Mouse (Mus musculus) frontal cortex, postnatal 14 days (tissue): ENCODE results near the gene Ugt1a6a.
"Not testable (repeated sequence)": the region's sequence is repeated elsewhere in the genome, so short reads cannot be mapped to it uniquely, and the experiment has no call there.

ENCODE experiments used
- DNase-seq, 2 experiments: peaks; one replicate each; pipeline ENCODE4 v3.0.0; 2022; ENCODE audit warnings: low spot score in 2 of 2

Gene Ugt1a6a

GRCm38 (mm10) chr1:88134457-88135011 lies at the start of gene Ugt1a6a:
Ugt1a6a (plus strand) TSS chr1:88134809.
- not testable (repeated sequence) for DNase-seq

DNA sequence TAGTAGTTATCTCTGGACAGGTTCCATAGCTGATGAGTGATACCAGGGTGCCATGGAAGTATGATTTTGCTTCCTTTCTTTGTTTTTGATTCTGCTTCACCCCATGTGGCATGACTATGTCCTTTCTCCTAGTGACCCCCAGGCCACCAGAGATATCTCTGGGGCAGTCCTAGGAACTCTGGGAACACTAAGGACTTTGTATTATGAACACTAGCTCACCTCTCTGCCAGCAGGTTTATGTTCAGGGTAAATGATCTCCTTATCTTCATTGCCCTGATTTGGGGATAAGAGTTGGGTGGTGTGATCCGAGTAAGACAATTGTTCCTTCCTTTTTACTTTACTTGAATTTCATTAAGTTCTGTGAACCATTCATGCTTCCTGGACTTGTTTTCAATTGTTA lies 48.5 kb upstream of the Ugt1a6a start:
- no peak for DNase-seq

DNA sequence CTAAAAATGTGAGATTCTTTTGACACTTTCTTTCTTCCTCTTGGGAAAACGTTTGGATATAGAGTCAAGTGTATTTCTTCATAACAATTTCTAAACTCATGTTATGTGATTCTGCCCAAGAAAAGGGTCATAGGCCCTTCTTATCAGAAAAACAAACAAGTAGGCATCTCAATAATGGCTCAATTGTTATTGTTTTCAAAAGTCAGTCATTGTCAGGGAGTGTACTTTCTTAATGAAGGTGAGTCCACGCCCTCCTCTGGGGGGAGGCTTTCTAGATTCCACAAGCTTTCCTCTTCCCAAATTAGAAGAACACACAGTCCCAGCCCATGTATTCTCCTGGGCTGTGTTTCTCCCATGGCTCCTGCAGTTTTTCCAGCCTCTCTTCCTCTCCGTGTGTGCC lies 47.1 kb upstream of the Ugt1a6a start, which contains the start of gene Ugt1a8:
TSS of gene Ugt1a8 (plus strand) at position 301 of the 400 bp plus-strand sequence.
- no peak for DNase-seq

DNA sequence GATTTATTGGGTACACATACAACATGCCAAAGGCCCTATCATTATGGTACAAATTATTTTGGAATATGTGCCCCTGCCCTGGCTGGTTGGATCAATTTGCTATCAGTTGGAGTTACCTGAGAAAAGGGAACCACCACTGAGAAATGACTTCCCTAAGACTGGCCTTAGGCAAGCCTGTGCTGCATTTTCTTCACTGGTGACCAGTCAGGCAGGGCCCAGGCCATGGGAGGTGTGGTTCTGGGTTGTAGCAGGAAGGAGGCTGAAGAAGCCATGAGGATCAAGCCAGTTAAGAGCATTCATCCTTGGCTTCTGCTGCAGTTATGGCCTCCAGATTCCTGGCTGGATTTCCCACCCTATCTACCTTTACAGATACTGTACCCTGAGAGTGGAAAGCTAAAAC lies 42.3 kb upstream of the Ugt1a6a start:
- no peak for DNase-seq

DNA sequence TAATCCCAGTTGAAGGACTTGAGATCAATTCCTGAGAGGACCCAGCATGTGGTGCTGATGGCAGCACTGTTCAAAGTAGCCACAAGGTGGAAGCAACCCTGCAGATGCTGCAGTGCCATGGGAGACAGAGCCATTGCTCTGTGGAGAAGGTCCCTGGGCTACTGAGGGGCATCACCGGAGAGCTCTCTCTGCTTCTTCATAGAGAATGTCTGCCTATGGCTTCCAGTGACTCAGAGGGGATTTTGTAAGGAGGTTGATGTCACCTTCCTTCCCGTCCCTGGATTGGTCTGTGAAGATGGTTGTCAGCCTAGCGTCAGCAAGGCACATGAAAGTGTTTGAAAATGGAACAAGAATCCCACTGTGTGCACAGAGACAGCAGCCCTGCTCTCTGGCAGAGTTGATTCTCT lies 40.3 kb upstream of the Ugt1a6a start:
- DNase-seq: not testable (repeated sequence)

DNA sequence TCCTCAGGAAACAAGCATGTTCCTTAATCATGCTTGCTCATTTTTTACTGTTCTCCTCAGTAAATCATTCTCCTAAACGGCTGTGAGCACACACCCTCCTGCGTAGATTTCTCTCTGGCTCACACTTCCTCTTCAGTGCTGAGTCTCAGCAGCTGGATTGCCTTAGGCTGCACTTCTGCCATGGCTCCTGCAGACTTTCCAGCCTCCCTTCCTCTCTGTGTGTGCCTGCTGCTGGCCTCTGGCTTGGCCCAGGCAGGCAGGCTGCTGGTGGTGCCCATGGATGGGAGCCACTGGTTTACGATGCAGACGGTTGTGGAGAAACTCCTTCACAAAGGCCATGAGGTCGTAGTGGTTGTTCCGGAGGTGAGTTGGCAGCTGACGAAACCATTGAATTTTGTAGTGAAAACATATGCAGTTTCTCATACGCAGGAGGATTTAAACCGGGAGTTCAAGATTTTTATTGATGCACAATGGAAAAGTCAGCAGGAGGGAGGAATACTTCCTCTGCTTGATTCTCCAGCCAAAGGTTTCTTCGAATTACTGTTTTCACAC lies 39.6 kb upstream of the Ugt1a6a start, which contains the start of gene Ugt1a7c:
TSS of gene Ugt1a7c (plus strand) at position 122 of the 552 bp plus-strand sequence.
- no peak for DNase-seq

DNA sequence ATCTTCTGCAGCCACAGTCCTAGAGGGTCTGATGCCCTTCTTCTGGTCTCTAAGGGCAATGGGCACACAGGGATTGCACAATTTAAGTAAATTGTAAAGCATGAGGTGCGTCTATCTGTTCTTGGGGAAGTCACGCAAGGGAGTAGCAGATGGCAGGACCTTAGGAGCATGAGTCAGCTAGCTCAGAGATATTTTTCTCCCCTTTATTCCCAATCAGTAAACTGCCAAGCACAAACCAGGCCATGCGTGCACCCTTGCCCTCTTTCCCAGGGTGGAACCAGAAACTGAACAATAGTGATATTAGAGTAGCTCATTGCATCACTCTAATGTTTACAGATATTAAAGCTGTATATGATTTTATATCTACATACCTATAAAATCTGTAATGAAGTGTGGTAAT lies 36.1 kb upstream of the Ugt1a6a start:
- DNase-seq: not testable (repeated sequence)

DNA sequence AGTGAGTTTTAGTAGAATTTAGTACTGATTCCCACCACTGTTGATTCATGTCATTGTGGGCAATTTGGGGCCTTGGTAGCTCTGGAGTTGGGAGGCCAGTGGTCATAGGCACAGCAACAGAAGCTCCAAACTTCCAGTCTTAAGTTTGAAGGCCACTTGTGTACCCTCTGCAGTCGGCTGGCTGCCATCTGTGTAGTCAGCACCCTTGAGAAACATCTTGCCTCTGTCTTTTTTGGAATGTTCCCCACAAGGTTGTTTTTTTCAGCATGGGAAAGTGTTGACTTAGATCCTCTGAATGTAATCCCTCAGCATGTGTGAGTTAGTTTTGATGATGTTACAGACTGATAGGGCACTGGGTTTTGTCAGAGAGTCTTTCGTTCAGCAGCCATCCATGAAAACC lies 34.9 kb upstream of the Ugt1a6a start:
- not testable (repeated sequence) for DNase-seq

- DNase-seq: not testable (repeated sequence)
These were observed 31.6 kb upstream of the Ugt1a6a start, which contains the start of gene Ugt1a6b for GRCm38 (mm10) chr1:88103019-88103418. Ugt1a6b (plus strand) TSS chr1:88103252.

GRCm38 (mm10) chr1:88103697-88104468 lies 30.7 kb upstream of the Ugt1a6a start:
- not testable (repeated sequence) for DNase-seq

GRCm38 (mm10) chr1:88104667-88105430 lies 29.8 kb upstream of the Ugt1a6a start:
- DNase-seq: no peak

GRCm38 (mm10) chr1:88105656-88106055 lies 29.0 kb upstream of the Ugt1a6a start:
- no peak for DNase-seq

- DNase-seq: not testable (repeated sequence)
These were observed 25.5 kb upstream of the Ugt1a6a start for GRCm38 (mm10) chr1:88109027-88109557.

DNA sequence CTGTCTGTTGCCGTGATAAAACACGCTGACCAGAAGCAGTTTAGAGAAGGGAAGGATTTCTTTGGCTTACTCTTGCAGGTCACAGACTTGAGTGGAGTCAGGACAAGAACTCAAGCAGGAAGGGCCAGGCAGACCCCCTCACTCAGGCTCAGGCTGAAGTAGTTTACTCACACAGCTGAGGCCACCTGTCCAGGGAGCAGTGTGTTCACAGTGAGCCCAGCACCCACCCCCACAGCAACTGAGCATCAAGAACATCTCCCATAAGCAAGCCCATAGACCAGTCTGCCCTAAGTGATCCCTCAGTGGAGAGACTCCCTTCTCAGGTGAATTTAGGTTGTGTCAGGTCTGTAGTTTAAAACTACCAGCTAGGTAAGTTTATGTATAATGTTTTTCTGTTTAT lies 25.0 kb upstream of the Ugt1a6a start:
- DNase-seq: not testable (repeated sequence)

GRCm38 (mm10) chr1:88112769-88113168 lies 21.8 kb upstream of the Ugt1a6a start:
- not testable (repeated sequence) for DNase-seq

DNA sequence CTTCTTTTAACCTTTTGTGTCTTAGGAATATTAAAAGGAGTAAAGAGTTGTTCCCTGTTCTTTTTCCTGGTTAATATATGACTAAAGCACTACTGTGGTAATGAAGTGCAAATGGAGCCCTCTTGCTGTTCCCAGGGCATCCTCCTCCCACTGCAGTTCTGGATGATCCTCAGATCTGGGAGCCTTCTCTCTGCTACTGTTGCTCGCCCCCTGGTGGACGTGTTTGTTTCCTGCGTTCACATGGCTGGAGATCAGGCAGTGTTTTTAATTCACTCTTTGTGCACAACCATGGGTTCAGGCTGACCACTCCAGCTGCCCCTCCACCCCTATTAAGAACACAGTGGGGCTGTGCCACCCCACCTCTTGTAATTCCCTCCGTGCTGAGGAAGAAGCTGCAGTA lies 14.1 kb upstream of the Ugt1a6a start:
- DNase-seq: not testable (repeated sequence)

DNA sequence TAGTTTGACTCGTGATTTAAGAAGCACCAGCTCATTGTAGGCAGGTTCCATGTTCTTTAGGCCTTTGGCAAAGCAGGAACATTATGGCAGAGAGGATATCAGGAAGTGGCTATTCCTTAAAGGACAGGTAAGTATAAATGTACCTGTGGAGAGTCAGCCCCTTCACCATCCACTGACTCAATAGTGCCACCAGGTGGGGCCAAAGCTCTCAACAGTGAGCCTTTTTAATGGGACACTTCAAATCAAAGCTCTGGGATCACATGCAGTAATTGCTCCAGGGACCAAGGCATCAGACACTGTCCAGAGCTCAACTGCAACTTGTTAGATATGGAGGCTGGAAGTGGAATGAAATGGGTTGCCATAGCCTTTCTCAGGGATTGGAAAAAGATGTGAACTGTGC lies 13.1 kb upstream of the Ugt1a6a start:
- DNase-seq: not testable (repeated sequence)

DNA sequence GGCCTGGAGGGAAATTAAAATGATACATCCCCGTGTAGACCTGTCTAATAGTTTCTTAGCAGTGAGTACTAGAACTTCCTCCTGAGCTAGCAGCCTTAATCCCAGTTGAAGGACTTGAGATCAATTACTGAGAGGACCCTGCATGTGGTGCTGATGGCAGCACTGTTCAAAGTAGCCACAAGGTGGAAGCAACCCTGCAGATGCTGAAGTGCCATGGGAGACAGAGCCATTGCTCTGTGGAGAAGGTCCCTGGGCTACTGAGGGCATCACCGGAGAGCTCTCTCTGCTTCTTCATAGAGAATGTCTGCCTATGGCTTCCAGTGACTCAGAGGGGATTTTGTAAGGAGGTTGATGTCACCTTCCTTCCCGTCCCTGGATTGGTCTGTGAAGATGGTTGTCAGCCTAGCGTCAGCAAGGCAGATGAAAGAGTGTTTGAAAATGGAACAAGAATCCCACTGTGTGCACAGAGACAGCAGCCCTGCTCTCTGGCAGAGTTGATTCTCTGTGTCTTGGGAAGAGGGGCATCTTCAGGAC lies 8.7 kb upstream of the Ugt1a6a start:
- DNase-seq: not testable (repeated sequence)

- DNase-seq: not testable (repeated sequence)
These were observed 5.5 kb upstream of the Ugt1a6a start for GRCm38 (mm10) chr1:88129091-88129490.

DNA sequence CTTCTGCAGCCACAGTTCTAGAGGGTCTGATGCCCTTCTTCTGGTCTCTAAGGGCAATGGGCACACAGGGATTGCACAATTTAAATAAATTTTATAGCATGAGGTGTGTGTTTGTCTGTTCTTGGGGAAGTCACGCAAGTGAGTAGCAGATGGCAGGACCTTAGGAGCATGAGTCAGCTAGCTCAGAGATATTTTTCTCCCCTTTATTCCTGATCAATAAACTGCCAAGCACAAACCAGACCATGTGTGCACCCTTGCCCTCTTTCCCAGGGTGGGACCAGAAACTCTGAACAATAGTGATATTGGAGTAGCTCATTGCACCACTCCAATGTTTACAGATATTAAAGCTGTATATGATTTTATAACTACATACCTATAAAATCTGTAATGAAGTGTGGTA lies 4.4 kb upstream of the Ugt1a6a start:
- not testable (repeated sequence) for DNase-seq

GRCm38 (mm10) chr1:88133908-88134456 lies 627 bp upstream of the Ugt1a6a start:
- no peak for DNase-seq
